Mouse (Mus musculus): ENCODE measurements around the gene Fgf5. TPM values are rescaled to one million over a fixed set of nuclear protein-coding genes. Genes with fewer than 3 reads are reported as not detected.

The Fgf5 gene
- 1.1 and 1.2 TPM in 2 replicates for polyA plus RNA-seq (2014; fragmentation: Nextera tagmentation; extraction: Ambion mirVana)

GRCm38 (mm10) chr5:98253838-98254821 lies at the start of gene Fgf5:
Gene Fgf5 (plus strand): TSS chr5:98254184.
- H3K27me3 ChIP-seq (ENCODE audit: control insufficient read depth, insufficient read depth, low read length): peaks cover 38% of the 10 kb centered on the region
- no peaks in the 10 kb centered on the region for H3K36me3 ChIP-seq (ENCODE audit: control insufficient read depth, insufficient read depth, low read length)
- H3K27ac ChIP-seq (replicated peaks; ENCODE audit: low read depth, low read length): no peak within 1 kb of the TSS
- peak; percentile 62 for ATAC-seq (ENCODE audit: insufficient number of reproducible peaks, low FRiP score, low TSS enrichment, low read depth)
- peak; percentile 67 for DNase-seq (ENCODE audit: low spot score)
- H3K4me2 ChIP-seq (ENCODE audit: low read depth, severe bottlenecking): peak within 1 kb of the TSS; percentile 98
- peak within 1 kb of the TSS; percentile 55 for H3K9ac ChIP-seq (ENCODE audit: low read length)
- peak within 1 kb of the TSS; percentile 51 for H3K4me3 ChIP-seq (ENCODE audit: low read depth, low read length)
- H3K4me1 ChIP-seq (ENCODE audit: control insufficient read depth, insufficient read depth, low read length): peaks cover 6% of the 10 kb centered on the region; the same call in 1 of the 2 replicates
- H3K9me3 ChIP-seq (ENCODE audit: control insufficient read depth, low read length): no peaks in the 10 kb centered on the region
- under 1% methylated on average over 79 of the region's 80 CpGs for WGBS

- no peaks in the 10 kb centered on the region for H3K27me3 ChIP-seq (ENCODE audit: control insufficient read depth, insufficient read depth, low read length)
- no peak overlapping the region for H3K27ac ChIP-seq (replicated peaks; ENCODE audit: low read depth, low read length)
- no peak overlapping the region for H3K4me2 ChIP-seq (ENCODE audit: low read depth, severe bottlenecking)
- H3K4me3 ChIP-seq (ENCODE audit: low read depth, low read length): no peak overlapping the region
- no peaks in the 10 kb centered on the region for H3K9me3 ChIP-seq (ENCODE audit: control insufficient read depth, low read length)
- no peak for ATAC-seq (ENCODE audit: insufficient number of reproducible peaks, low FRiP score, low TSS enrichment, low read depth)
- 77% methylated on average over 4 of the region's 4 CpGs for WGBS
- H3K36me3 ChIP-seq (ENCODE audit: control insufficient read depth, insufficient read depth, low read length): no peaks in the 10 kb centered on the region
- no peaks in the 10 kb centered on the region for H3K4me1 ChIP-seq (ENCODE audit: control insufficient read depth, insufficient read depth, low read length)
- no peak overlapping the region for H3K9ac ChIP-seq (ENCODE audit: low read length)
- DNase-seq (ENCODE audit: low spot score): no peak
These were observed 41.5 kb upstream of the Fgf5 start for GRCm38 (mm10) chr5:98212501-98212900.

- WGBS: 74% methylated on average over 4 of the region's 4 CpGs
- no peaks in the 10 kb centered on the region for H3K36me3 ChIP-seq (ENCODE audit: control insufficient read depth, insufficient read depth, low read length)
- no peak overlapping the region for H3K4me3 ChIP-seq (ENCODE audit: low read depth, low read length)
- DNase-seq (ENCODE audit: low spot score) (no peak), ATAC-seq (ENCODE audit: insufficient number of reproducible peaks, low FRiP score, low TSS enrichment, low read depth) (no peak)
- no peak overlapping the region for H3K4me2 ChIP-seq (ENCODE audit: low read depth, severe bottlenecking)
- H3K9me3 ChIP-seq (ENCODE audit: control insufficient read depth, low read length): no peaks in the 10 kb centered on the region
- no peaks in the 10 kb centered on the region for H3K27me3 ChIP-seq (ENCODE audit: control insufficient read depth, insufficient read depth, low read length)
- H3K4me1 ChIP-seq (ENCODE audit: control insufficient read depth, insufficient read depth, low read length): no peaks in the 10 kb centered on the region
- H3K27ac ChIP-seq (replicated peaks; ENCODE audit: low read depth, low read length): no peak overlapping the region
- no peak overlapping the region for H3K9ac ChIP-seq (ENCODE audit: low read length)
These were observed 32.0 kb upstream of the Fgf5 start for GRCm38 (mm10) chr5:98221956-98222355.

DNA sequence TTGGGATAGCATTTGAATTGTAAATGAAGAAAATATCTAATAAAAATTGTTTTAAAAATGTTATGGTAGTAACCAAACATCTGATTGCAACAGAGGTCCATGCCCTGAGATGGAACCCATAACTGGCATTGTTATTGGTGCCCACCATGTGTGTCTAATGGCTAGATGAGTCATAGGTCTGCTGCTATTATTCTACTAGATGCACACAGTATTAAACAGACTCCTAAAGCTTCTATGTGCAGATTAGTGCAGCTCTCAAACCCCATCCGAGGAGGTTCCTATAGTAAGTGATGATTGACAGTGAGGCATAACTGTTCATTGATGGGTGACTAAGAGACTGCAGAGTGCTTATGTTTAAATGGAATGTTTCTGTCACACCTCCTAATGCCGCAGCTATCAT lies 27.3 kb upstream of the Fgf5 start:
- ATAC-seq (ENCODE audit: insufficient number of reproducible peaks, low FRiP score, low TSS enrichment, low read depth) (no peak), DNase-seq (ENCODE audit: low spot score) (no peak)
- no peak overlapping the region for H3K4me2 ChIP-seq (ENCODE audit: low read depth, severe bottlenecking)
- 88% methylated on average over 2 of the region's 2 CpGs for WGBS
- H3K36me3 ChIP-seq (ENCODE audit: control insufficient read depth, insufficient read depth, low read length): no peaks in the 10 kb centered on the region
- H3K27me3 ChIP-seq (ENCODE audit: control insufficient read depth, insufficient read depth, low read length): no peaks in the 10 kb centered on the region
- no peaks in the 10 kb centered on the region for H3K9me3 ChIP-seq (ENCODE audit: control insufficient read depth, low read length)
- no peak overlapping the region for H3K9ac ChIP-seq (ENCODE audit: low read length)
- H3K27ac ChIP-seq (replicated peaks; ENCODE audit: low read depth, low read length): no peak overlapping the region
- H3K4me3 ChIP-seq (ENCODE audit: low read depth, low read length): no peak overlapping the region
- H3K4me1 ChIP-seq (ENCODE audit: control insufficient read depth, insufficient read depth, low read length): no peaks in the 10 kb centered on the region

DNA sequence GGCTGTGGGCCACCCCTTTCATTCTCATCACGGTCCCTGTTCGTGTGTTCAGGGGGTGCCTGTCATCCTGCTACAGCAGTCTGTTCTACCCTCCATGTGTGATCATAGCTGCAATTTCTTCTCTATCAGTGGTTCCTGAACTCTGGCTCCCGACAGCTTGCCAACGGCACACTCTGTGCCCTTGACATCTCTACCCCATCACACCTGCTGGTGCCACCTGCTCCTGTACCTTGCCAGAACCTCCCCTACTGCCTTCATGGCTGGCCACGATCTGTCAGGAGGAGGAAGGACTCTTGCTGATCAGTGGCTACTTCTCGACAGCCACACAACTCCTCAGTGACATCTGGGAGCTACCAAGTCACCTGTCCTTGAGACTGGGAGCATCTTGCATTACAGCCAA lies 24.5 kb upstream of the Fgf5 start:
- H3K4me3 ChIP-seq (ENCODE audit: low read depth, low read length): no peak overlapping the region
- H3K4me2 ChIP-seq (ENCODE audit: low read depth, severe bottlenecking): no peak overlapping the region
- DNase-seq (ENCODE audit: low spot score) (no peak), ATAC-seq (ENCODE audit: insufficient number of reproducible peaks, low FRiP score, low TSS enrichment, low read depth) (no peak)
- no peaks in the 10 kb centered on the region for H3K9me3 ChIP-seq (ENCODE audit: control insufficient read depth, low read length)
- WGBS: 84% methylated on average over 6 of the region's 6 CpGs
- H3K27me3 ChIP-seq (ENCODE audit: control insufficient read depth, insufficient read depth, low read length): no peaks in the 10 kb centered on the region
- H3K4me1 ChIP-seq (ENCODE audit: control insufficient read depth, insufficient read depth, low read length): no peaks in the 10 kb centered on the region
- no peak overlapping the region for H3K27ac ChIP-seq (replicated peaks; ENCODE audit: low read depth, low read length)
- no peak overlapping the region for H3K9ac ChIP-seq (ENCODE audit: low read length)
- H3K36me3 ChIP-seq (ENCODE audit: control insufficient read depth, insufficient read depth, low read length): no peaks in the 10 kb centered on the region

- Histone ChIP-seq H3K9me3 (ENCODE audit: control insufficient read depth, low read length) (no peaks in the 10 kb centered on the region), H3K4me2 (ENCODE audit: low read depth, severe bottlenecking) (no peak overlapping the region), H3K9ac (ENCODE audit: low read length) (no peak overlapping the region), H3K27ac (replicated peaks; ENCODE audit: low read depth, low read length) (no peak overlapping the region), H3K4me3 (ENCODE audit: low read depth, low read length) (no peak overlapping the region), H3K27me3 (ENCODE audit: control insufficient read depth, insufficient read depth, low read length) (no peaks in the 10 kb centered on the region), H3K36me3 (ENCODE audit: control insufficient read depth, insufficient read depth, low read length) (no peaks in the 10 kb centered on the region), H3K4me1 (ENCODE audit: control insufficient read depth, insufficient read depth, low read length) (no peaks in the 10 kb centered on the region)
- ATAC-seq (ENCODE audit: insufficient number of reproducible peaks, low FRiP score, low TSS enrichment, low read depth): no peak
- WGBS: 86% methylated on average over 6 of the region's 6 CpGs
- no peak for DNase-seq (ENCODE audit: low spot score)
These were observed 15.5 kb upstream of the Fgf5 start for GRCm38 (mm10) chr5:98238466-98238865.

DNA sequence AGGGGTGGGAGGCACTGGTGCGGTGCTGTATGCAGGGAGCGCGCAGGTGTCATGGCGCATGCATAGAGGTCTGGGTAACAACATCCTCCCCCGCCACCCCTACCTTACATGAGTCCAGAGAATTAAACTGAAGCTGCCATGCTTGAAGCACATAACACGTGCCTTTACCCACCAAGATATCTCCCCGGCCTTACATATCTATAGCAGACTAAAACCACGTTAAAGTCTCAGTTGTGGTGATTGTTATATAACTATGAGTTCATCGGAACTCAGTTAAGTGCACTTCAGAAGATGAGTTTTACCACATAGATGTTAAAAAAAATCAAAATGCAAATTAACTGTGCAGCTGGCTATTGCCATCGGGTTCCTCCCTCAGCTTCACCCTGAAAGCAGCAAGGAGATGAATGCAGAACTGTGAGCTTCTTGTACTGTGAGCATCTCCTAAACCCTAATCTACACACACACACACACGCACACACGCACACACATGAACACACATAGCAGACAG lies 12.6 kb upstream of the Fgf5 start:
- no peak for ATAC-seq (ENCODE audit: insufficient number of reproducible peaks, low FRiP score, low TSS enrichment, low read depth)
- WGBS: 95% methylated on average over 12 of the region's 12 CpGs
- DNase-seq (ENCODE audit: low spot score): no peak

GRCm38 (mm10) chr5:98245303-98245702 lies 8.7 kb upstream of the Fgf5 start:
- Histone ChIP-seq H3K9me3 (ENCODE audit: control insufficient read depth, low read length) (no peaks in the 10 kb centered on the region), H3K27me3 (ENCODE audit: control insufficient read depth, insufficient read depth, low read length) (no peaks in the 10 kb centered on the region), H3K36me3 (ENCODE audit: control insufficient read depth, insufficient read depth, low read length) (no peaks in the 10 kb centered on the region), H3K9ac (ENCODE audit: low read length) (no peak overlapping the region), H3K4me3 (ENCODE audit: low read depth, low read length) (no peak overlapping the region), H3K27ac (replicated peaks; ENCODE audit: low read depth, low read length) (no peak overlapping the region), H3K4me1 (ENCODE audit: control insufficient read depth, insufficient read depth, low read length) (no peaks in the 10 kb centered on the region), H3K4me2 (ENCODE audit: low read depth, severe bottlenecking) (no peak overlapping the region)
- ATAC-seq (ENCODE audit: insufficient number of reproducible peaks, low FRiP score, low TSS enrichment, low read depth) (no peak), DNase-seq (ENCODE audit: low spot score) (no peak)
- 65% methylated on average over 8 of the region's 8 CpGs for WGBS

More for the DNA sequence above, 12.6 kb upstream of the Fgf5 start:
- no peak overlapping the region for H3K4me2 ChIP-seq (ENCODE audit: low read depth, severe bottlenecking)
- H3K36me3 ChIP-seq (ENCODE audit: control insufficient read depth, insufficient read depth, low read length): no peaks in the 10 kb centered on the region
- H3K4me3 ChIP-seq (ENCODE audit: low read depth, low read length): no peak overlapping the region
- no peaks in the 10 kb centered on the region for H3K4me1 ChIP-seq (ENCODE audit: control insufficient read depth, insufficient read depth, low read length)
- no peaks in the 10 kb centered on the region for H3K9me3 ChIP-seq (ENCODE audit: control insufficient read depth, low read length)
- H3K27ac ChIP-seq (replicated peaks; ENCODE audit: low read depth, low read length): no peak overlapping the region
- no peaks in the 10 kb centered on the region for H3K27me3 ChIP-seq (ENCODE audit: control insufficient read depth, insufficient read depth, low read length)
- no peak overlapping the region for H3K9ac ChIP-seq (ENCODE audit: low read length)
